Mouse (Mus musculus) urinary bladder, postnatal 10 days (tissue): ENCODE measurements around the gene Klhl32.
"Not testable (repeated sequence)": the region's sequence is repeated elsewhere in the genome, so short reads cannot be mapped to it uniquely, and the experiment has no call there.

Experiments used
- DNase-seq: peaks from one replicate; pipeline ENCODE4 v3.0.0; 2022; ENCODE audit warnings: low spot score

Klhl32 gene

GRCm38 (mm10) chr4:24795180-24795579, 55.7 kb downstream of the Klhl32 start:
- no peak for DNase-seq

GRCm38 (mm10) chr4:24793726-24794345, 57.1 kb downstream of the Klhl32 start:
- DNase-seq, result no peak

GRCm38 (mm10) chr4:24792416-24792981, 58.4 kb downstream of the Klhl32 start:
- no peak for DNase-seq

- DNase-seq, result no peak
Measured at GRCm38 (mm10) chr4:24789331-24789730, 61.6 kb downstream of the Klhl32 start.

- DNase-seq, result no peak
Measured at GRCm38 (mm10) chr4:24785757-24786532, 65.0 kb downstream of the Klhl32 start.

GRCm38 (mm10) chr4:24765919-24766318, 85.0 kb downstream of the Klhl32 start:
- no peak for DNase-seq

- no peak for DNase-seq
Measured at GRCm38 (mm10) chr4:24765469-24765868, 85.5 kb downstream of the Klhl32 start.

- no peak for DNase-seq
Measured at GRCm38 (mm10) chr4:24764558-24764957, 86.4 kb downstream of the Klhl32 start.

GRCm38 (mm10) chr4:24763451-24763850, 87.5 kb downstream of the Klhl32 start:
- no peak for DNase-seq

- no peak for DNase-seq
Measured at GRCm38 (mm10) chr4:24758954-24759353, 92.0 kb downstream of the Klhl32 start.

GRCm38 (mm10) chr4:24752517-24753208, 98.3 kb downstream of the Klhl32 start:
- no peak for DNase-seq

GRCm38 (mm10) chr4:24737080-24737479, 113.8 kb downstream of the Klhl32 start:
- no peak for DNase-seq

- DNase-seq, result no peak
Measured at GRCm38 (mm10) chr4:24720834-24721233, 130.1 kb downstream of the Klhl32 start.

GRCm38 (mm10) chr4:24715559-24715958, 135.4 kb downstream of the Klhl32 start:
- DNase-seq, result no peak

- no peak for DNase-seq
Measured at GRCm38 (mm10) chr4:24714367-24714766, 136.6 kb downstream of the Klhl32 start.

- DNase-seq, result no peak
Measured at GRCm38 (mm10) chr4:24698528-24699117, 152.3 kb downstream of the Klhl32 start.

- DNase-seq, result no peak
Measured at GRCm38 (mm10) chr4:24680080-24680479, 170.8 kb downstream of the Klhl32 start.

- no peak for DNase-seq
Measured at GRCm38 (mm10) chr4:24670007-24670406, 180.9 kb downstream of the Klhl32 start.

GRCm38 (mm10) chr4:24659218-24659617, 191.7 kb downstream of the Klhl32 start:
- no peak for DNase-seq

- not testable (repeated sequence) for DNase-seq
Measured at GRCm38 (mm10) chr4:24644735-24645134, 206.2 kb downstream of the Klhl32 start.

GRCm38 (mm10) chr4:24642306-24642705, 208.6 kb downstream of the Klhl32 start:
- no peak for DNase-seq
